Mouse (Mus musculus): Measurements from ENCODE around the gene Cacng8. TPM values are rescaled to one million over a fixed set of nuclear protein-coding genes. Genes with fewer than 3 reads are reported as not detected.

Gene Cacng8
- polyA plus RNA-seq, 1 experiment: not detected

- WGBS: 81% methylated on average over 1 of the region's 1 CpGs
- no peak overlapping the region for H3K27ac ChIP-seq (ENCODE audit: control insufficient read depth, insufficient read depth, low read depth, low read length, poor library complexity)
- H3K4me3 ChIP-seq (replicated peaks; ENCODE audit: control insufficient read depth, low read depth, low read length): no peak overlapping the region
- TF ChIP-seq CTCF (IDR thresholded peaks at IDR 0.05; ENCODE audit: control insufficient read depth, insufficient read depth, low read length): no peak
- no peak for TF ChIP-seq POLR2A (IDR thresholded peaks at IDR 0.05; ENCODE audit: borderline replicate concordance, control insufficient read depth, low read depth, low read length)
- H3K4me1 ChIP-seq (ENCODE audit: control insufficient read depth, insufficient read depth, low read length): no peaks in the 10 kb centered on the region
These were observed 29.8 kb upstream of the Cacng8 start for GRCm38 (mm10) chr7:3360678-3361077.

- Histone ChIP-seq H3K4me3 (replicated peaks; ENCODE audit: control insufficient read depth, low read depth, low read length) (no peak overlapping the region), H3K27ac (ENCODE audit: control insufficient read depth, insufficient read depth, low read depth, low read length, poor library complexity) (no peak overlapping the region), H3K4me1 (ENCODE audit: control insufficient read depth, insufficient read depth, low read length) (no peaks in the 10 kb centered on the region)
- WGBS: 19% methylated on average over 11 of the region's 11 CpGs
- no peak for TF ChIP-seq POLR2A (IDR thresholded peaks at IDR 0.05; ENCODE audit: borderline replicate concordance, control insufficient read depth, low read depth, low read length)
- TF ChIP-seq CTCF (IDR thresholded peaks at IDR 0.05; ENCODE audit: control insufficient read depth, insufficient read depth, low read length): no peak
These were observed 24.8 kb upstream of the Cacng8 start for GRCm38 (mm10) chr7:3365547-3366279.

GRCm38 (mm10) chr7:3366705-3367516 is 23.6 kb upstream of the Cacng8 start:
- 6% methylated on average over 42 of the region's 42 CpGs for WGBS
- Histone ChIP-seq H3K4me1 (ENCODE audit: control insufficient read depth, insufficient read depth, low read length) (no peaks in the 10 kb centered on the region), H3K27ac (ENCODE audit: control insufficient read depth, insufficient read depth, low read depth, low read length, poor library complexity) (no peak overlapping the region), H3K4me3 (replicated peaks; ENCODE audit: control insufficient read depth, low read depth, low read length) (no peak overlapping the region)
- no peak for TF ChIP-seq CTCF (IDR thresholded peaks at IDR 0.05; ENCODE audit: control insufficient read depth, insufficient read depth, low read length)
- TF ChIP-seq POLR2A (IDR thresholded peaks at IDR 0.05; ENCODE audit: borderline replicate concordance, control insufficient read depth, low read depth, low read length): no peak

GRCm38 (mm10) chr7:3367569-3367968 is 22.9 kb upstream of the Cacng8 start:
- TF ChIP-seq POLR2A (IDR thresholded peaks at IDR 0.05; ENCODE audit: borderline replicate concordance, control insufficient read depth, low read depth, low read length) (no peak), CTCF (IDR thresholded peaks at IDR 0.05; ENCODE audit: control insufficient read depth, insufficient read depth, low read length) (no peak)
- Histone ChIP-seq H3K4me3 (replicated peaks; ENCODE audit: control insufficient read depth, low read depth, low read length) (no peak overlapping the region), H3K27ac (ENCODE audit: control insufficient read depth, insufficient read depth, low read depth, low read length, poor library complexity) (no peak overlapping the region), H3K4me1 (ENCODE audit: control insufficient read depth, insufficient read depth, low read length) (no peaks in the 10 kb centered on the region)
- 9% methylated on average over 11 of the region's 11 CpGs for WGBS

GRCm38 (mm10) chr7:3368311-3368710 is 22.2 kb upstream of the Cacng8 start:
- Histone ChIP-seq H3K4me3 (replicated peaks; ENCODE audit: control insufficient read depth, low read depth, low read length) (no peak overlapping the region), H3K4me1 (ENCODE audit: control insufficient read depth, insufficient read depth, low read length) (no peaks in the 10 kb centered on the region), H3K27ac (ENCODE audit: control insufficient read depth, insufficient read depth, low read depth, low read length, poor library complexity) (no peak overlapping the region)
- WGBS: 56% methylated on average over 12 of the region's 12 CpGs
- TF ChIP-seq POLR2A (IDR thresholded peaks at IDR 0.05; ENCODE audit: borderline replicate concordance, control insufficient read depth, low read depth, low read length): no peak
- no peak for TF ChIP-seq CTCF (IDR thresholded peaks at IDR 0.05; ENCODE audit: control insufficient read depth, insufficient read depth, low read length)

GRCm38 (mm10) chr7:3369189-3369588 is 21.3 kb upstream of the Cacng8 start:
- TF ChIP-seq POLR2A (IDR thresholded peaks at IDR 0.05; ENCODE audit: borderline replicate concordance, control insufficient read depth, low read depth, low read length): no peak
- no peak for TF ChIP-seq CTCF (IDR thresholded peaks at IDR 0.05; ENCODE audit: control insufficient read depth, insufficient read depth, low read length)
- WGBS: 32% methylated on average over 6 of the region's 6 CpGs
- H3K27ac ChIP-seq (ENCODE audit: control insufficient read depth, insufficient read depth, low read depth, low read length, poor library complexity): no peak overlapping the region

GRCm38 (mm10) chr7:3370407-3370806 is 20.1 kb upstream of the Cacng8 start:
- TF ChIP-seq POLR2A (IDR thresholded peaks at IDR 0.05; ENCODE audit: borderline replicate concordance, control insufficient read depth, low read depth, low read length) (no peak), CTCF (IDR thresholded peaks at IDR 0.05; ENCODE audit: control insufficient read depth, insufficient read depth, low read length) (no peak)
- Histone ChIP-seq H3K27ac (ENCODE audit: control insufficient read depth, insufficient read depth, low read depth, low read length, poor library complexity) (no peak overlapping the region), H3K4me1 (ENCODE audit: control insufficient read depth, insufficient read depth, low read length) (no peaks in the 10 kb centered on the region), H3K4me3 (replicated peaks; ENCODE audit: control insufficient read depth, low read depth, low read length) (no peak overlapping the region)
- WGBS: 82% methylated on average over 4 of the region's 4 CpGs

More at GRCm38 (mm10) chr7:3369189-3369588, 21.3 kb upstream of the Cacng8 start:
- Histone ChIP-seq H3K4me1 (ENCODE audit: control insufficient read depth, insufficient read depth, low read length) (no peaks in the 10 kb centered on the region), H3K4me3 (replicated peaks; ENCODE audit: control insufficient read depth, low read depth, low read length) (no peak overlapping the region)

- WGBS: 74% methylated on average over 2 of the region's 2 CpGs
- TF ChIP-seq CTCF (IDR thresholded peaks at IDR 0.05; ENCODE audit: control insufficient read depth, insufficient read depth, low read length) (no peak), POLR2A (IDR thresholded peaks at IDR 0.05; ENCODE audit: borderline replicate concordance, control insufficient read depth, low read depth, low read length) (no peak)
- Histone ChIP-seq H3K4me1 (ENCODE audit: control insufficient read depth, insufficient read depth, low read length) (no peaks in the 10 kb centered on the region), H3K27ac (ENCODE audit: control insufficient read depth, insufficient read depth, low read depth, low read length, poor library complexity) (no peak overlapping the region), H3K4me3 (replicated peaks; ENCODE audit: control insufficient read depth, low read depth, low read length) (no peak overlapping the region)
These were observed 18.1 kb upstream of the Cacng8 start for GRCm38 (mm10) chr7:3372376-3372775.

All from bone marrow, adult 2 months (tissue).